Mouse (Mus musculus) bone marrow, adult 2 months (tissue): ENCODE results near the gene Rprml.

ENCODE experiments used
- CTCF ChIP-seq: fragments of 200-500 bp; IDR thresholded peaks from 2 replicates; pipeline ENCODE4 v1.5.1; 2011; ENCODE audit warnings: low read length, control low read depth; ENCODE audit not compliant: control insufficient read depth, insufficient read depth
- POLR2A ChIP-seq: fragments of 200-500 bp; IDR thresholded peaks from 2 replicates; pipeline ENCODE4 v1.6.1; 2011; ENCODE audit warnings: low read depth, mild to moderate bottlenecking, control low read depth, low read length, borderline replicate concordance; ENCODE audit not compliant: control insufficient read depth

- TF ChIP-seq CTCF (no peak), POLR2A (no peak)
These were observed at the start of gene Rprml for GRCm38 (mm10) chr11:103649301-103649982.
